Mouse (Mus musculus): Measurements from ENCODE around the gene Celf2.
A peak's percentile ranks its signal among the peaks of the same experiment; 100 is the strongest.

Gene Celf2

GRCm38 (mm10) chr2:6739998-6740668 is 769.2 kb downstream of the Celf2 start:
- no peak for TF ChIP-seq GATA4 (IDR thresholded peaks at IDR 0.05; ENCODE audit: insufficient replicate concordance, low read length)

DNA sequence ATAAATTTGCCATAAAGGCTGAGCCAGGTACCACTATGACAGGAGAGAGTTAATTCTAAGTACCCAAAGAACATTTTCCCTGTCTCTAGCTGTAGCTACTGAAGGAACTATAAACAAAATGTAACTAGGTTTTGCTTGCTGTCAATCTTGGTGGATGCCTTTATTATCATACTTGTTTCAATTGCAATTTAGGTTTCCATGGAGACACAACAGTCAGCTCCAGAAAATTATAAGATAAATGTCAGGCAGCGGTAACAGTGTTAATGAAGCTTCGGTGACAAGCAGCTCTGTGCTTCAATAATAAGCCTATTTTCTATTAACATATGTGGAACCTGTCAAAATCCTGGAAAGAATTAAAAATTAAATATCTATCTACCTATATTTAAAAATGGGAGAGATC is 777.3 kb downstream of the Celf2 start:
- TF ChIP-seq GATA4 (IDR thresholded peaks at IDR 0.05; ENCODE audit: insufficient replicate concordance, low read length), result no peak

GRCm38 (mm10) chr2:6730860-6731259 is 778.5 kb downstream of the Celf2 start:
- no peak for TF ChIP-seq GATA4 (IDR thresholded peaks at IDR 0.05; ENCODE audit: insufficient replicate concordance, low read length)

DNA sequence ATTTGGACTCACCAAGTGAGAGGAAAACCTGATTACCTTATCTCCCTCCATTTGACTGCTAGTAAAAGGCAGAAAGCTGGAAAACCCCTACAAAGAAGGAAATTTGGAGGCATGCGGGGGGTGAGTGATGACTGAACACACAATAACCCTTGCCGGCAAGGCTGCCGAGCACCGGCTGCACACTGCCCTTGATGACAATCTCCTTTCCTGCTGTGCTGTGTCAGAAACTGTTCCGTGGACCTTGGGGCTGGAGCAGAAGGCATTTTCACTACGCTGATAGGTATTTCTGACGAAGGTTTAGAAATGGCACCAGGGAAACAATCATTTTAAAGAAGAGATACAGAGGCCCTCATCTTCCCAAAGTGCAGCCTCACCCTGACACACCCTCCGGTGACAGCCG is 779.4 kb downstream of the Celf2 start:
- no peak for TF ChIP-seq GATA4 (IDR thresholded peaks at IDR 0.05; ENCODE audit: insufficient replicate concordance, low read length)

- TF ChIP-seq GATA4 (IDR thresholded peaks at IDR 0.05; ENCODE audit: insufficient replicate concordance, low read length), result no peak
These were observed 780.5 kb downstream of the Celf2 start for GRCm38 (mm10) chr2:6728840-6729252.

DNA sequence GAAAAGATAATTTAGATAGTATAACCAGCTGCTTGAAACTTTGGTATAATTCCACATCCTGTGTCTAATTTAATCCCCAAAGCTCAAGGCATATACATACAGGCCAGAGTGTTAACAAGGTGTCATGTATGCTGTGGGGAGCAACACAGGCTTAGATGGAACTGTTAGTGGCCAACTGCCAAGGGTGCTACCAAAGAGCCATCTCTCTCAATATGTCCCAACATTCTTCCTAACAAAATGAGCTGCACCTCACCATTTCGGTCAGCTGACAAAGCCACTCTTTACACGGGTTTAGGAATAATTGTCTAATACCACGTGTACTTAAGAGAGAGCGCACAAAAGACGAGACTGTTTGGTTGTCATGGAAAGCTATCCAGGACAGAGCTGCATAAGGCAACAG is 782.0 kb downstream of the Celf2 start:
- no peak for TF ChIP-seq GATA4 (IDR thresholded peaks at IDR 0.05; ENCODE audit: insufficient replicate concordance, low read length)

GRCm38 (mm10) chr2:6726071-6726470 is 783.3 kb downstream of the Celf2 start:
- no peak for TF ChIP-seq GATA4 (IDR thresholded peaks at IDR 0.05; ENCODE audit: insufficient replicate concordance, low read length)

GRCm38 (mm10) chr2:6723602-6724001 is 785.8 kb downstream of the Celf2 start:
- TF ChIP-seq GATA4 (IDR thresholded peaks at IDR 0.05; ENCODE audit: insufficient replicate concordance, low read length), result no peak

DNA sequence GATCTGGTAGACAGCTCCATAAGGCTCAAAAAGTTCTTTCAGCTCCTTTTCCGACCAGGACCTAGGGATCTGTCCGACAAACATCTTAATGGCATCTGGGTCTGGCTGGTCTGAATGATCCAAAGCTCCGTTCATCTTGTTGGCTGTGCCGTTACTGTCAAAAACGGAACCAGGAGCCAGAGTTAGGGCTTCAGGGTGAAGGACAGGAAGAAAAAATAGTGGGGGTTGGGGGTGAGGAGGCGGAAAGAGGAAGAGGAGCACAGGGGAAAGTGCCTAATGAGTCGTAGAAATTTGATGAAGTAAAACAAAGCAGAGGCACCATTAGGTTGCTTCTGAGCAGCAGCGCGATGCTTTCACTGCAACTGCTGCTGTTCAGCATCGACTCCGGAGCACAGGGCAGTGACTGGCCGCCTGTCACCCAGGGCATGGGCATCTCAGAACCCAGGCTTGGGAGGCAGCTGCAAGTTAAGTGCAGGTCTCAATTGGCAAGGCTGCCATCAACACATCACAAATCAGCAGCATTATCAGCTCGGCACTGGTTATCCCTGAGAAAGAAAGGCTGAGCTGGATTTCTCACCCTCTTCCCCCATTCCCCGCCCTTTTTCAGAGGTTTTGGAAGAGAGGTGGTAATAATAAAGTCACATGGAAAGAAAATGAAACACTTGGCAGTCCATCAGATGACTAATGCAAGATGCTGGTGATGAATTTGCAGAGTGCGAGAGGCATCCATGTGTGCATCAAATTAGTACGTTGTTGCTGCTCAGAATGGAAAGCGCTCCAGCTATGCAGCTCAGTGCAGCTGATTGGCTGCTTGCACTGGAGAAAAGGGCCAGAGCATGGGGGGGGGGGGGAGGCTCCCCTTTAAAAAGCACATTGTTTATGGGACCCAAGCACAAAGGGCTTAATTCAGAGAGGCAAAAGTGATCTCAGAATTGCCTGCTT is 787.6 kb downstream of the Celf2 start:
- no peak for TF ChIP-seq GATA4 (IDR thresholded peaks at IDR 0.05; ENCODE audit: insufficient replicate concordance, low read length)

DNA sequence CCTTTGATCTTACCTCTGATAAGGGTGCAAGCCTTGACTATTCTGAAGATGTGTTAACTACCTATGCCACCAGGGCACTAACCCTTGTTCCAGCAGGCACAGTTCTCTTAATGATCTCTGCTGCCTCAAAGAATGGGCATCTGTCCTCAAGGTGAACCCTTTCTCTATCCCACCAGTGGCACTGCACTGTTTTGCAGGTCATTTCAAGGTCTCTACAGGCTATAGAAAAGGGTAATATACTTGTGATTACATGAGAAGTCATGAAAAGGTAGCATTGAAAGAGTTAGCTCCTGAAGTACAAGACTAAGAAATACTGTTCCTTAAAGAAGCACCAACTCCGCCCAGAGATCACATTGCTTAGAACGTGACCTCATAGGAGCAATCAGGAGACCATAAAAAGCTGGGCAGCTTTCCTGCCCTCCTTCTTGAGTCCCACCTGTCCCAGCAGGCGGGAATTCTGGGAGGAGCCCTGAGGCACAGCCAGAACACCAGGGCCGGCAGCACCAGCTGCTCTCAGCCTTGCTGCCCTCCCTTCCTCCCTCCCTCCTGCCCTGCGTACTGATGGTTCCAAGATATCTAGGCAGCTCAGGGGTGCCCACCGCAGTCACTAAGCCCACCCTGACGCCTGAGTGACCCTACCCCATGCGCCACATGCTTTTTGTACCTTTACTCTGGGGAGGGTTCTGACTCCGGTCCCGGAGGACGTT is 788.5 kb downstream of the Celf2 start:
- TF ChIP-seq GATA4 (IDR thresholded peaks at IDR 0.05; ENCODE audit: insufficient replicate concordance, low read length), result no peak

DNA sequence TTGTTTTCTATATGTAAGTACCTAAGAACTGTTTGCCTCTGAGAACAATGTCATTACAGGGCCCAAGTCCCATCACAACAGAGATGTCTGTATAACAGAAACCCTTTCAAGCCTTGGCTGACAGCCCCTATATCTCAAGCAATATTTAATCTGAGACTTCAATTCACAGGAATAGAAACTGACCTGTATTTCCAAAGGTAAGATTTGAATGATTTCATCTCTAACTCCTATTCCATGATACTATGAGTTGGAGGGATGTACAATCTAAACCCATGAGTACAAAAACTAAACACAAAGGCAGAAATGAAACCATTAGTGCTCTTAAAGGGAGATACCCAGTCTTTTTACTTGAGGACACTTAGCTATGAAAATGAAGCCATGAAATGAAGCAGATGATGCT is 790.5 kb downstream of the Celf2 start:
- no peak for TF ChIP-seq GATA4 (IDR thresholded peaks at IDR 0.05; ENCODE audit: insufficient replicate concordance, low read length)

- TF ChIP-seq GATA4 (IDR thresholded peaks at IDR 0.05; ENCODE audit: insufficient replicate concordance, low read length), result no peak
These were observed 791.4 kb downstream of the Celf2 start for GRCm38 (mm10) chr2:6717953-6718352.

DNA sequence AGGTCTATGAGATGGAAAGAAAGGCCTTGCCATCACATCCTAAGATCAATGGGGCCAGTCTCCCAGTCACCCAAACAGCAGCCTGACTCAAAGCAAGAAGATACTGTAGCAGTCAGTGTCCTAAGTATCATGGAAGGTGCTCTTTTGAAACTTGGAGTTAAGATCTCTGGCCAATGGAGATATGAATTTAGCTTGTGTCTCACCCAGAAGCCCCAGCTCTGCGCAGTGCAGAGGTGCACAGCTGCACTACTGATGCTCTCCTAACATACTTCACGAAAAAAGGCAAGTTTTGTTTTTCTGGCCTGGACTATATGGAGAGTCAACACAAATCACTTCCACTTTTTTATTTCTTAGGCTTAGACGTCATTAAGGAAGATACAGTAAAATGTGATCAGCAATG is 793.8 kb downstream of the Celf2 start:
- TF ChIP-seq GATA4 (IDR thresholded peaks at IDR 0.05; ENCODE audit: insufficient replicate concordance, low read length), result no peak

DNA sequence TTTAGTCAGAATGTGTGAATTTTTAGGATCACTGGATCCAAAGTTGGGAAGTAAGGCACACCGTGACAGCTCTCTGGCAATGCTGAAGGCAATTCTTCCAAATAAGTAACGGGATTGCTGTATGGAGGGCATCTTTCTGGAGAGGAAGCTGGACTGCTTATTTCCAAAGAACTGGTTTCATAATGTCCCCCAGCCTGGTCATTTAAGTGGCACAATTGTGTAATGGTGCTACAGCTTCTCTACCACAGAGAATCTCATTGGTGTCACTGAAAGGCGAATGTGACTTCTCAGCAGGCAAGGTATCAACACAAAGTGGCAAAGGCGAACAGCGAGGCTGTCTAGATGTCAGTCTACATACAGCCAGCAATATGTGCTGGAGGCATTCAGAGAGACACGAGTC is 795.8 kb downstream of the Celf2 start:
- TF ChIP-seq GATA4 (IDR thresholded peaks at IDR 0.05; ENCODE audit: insufficient replicate concordance, low read length), result no peak

DNA sequence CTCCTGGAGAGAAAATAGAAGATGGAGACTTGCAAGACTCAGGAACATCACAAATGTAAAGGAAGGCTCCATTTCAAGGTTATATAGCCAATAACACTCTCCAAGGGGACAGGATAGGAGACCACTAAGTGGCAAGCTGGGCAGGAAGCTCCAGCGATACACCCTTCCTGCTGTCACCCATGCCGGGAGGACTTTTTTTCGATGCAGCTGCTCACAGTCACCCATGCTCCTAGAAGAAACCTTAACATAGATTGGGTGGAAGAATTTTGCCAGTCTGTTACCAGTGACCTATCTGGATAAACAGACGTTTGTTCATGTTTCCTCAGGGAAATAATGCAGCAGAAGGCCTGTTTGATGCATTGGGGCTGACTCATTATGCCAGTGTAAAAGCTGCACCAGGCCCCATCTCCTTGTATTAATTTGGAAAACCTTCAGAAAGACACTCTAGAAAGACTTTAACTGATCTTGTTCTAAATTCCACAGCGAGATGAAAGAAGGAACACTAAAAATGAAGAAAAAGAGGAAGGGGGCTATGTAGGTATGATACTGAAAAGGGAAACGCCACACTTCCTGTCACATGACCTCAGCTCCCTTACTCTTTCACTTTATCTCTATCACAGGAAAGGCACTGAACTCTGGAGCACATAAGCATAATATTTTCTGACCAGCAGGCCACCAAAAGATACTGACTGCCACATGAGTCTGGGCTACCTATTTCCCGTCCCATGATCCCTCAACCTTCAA is 798.5 kb downstream of the Celf2 start:
- peak; percentile 23; the same call in 1 of the 2 replicates for TF ChIP-seq GATA4 (IDR thresholded peaks at IDR 0.05; ENCODE audit: insufficient replicate concordance, low read length)
